ENCODE assay signal across 22 mouse cellular contexts in the genomic region with DNA sequence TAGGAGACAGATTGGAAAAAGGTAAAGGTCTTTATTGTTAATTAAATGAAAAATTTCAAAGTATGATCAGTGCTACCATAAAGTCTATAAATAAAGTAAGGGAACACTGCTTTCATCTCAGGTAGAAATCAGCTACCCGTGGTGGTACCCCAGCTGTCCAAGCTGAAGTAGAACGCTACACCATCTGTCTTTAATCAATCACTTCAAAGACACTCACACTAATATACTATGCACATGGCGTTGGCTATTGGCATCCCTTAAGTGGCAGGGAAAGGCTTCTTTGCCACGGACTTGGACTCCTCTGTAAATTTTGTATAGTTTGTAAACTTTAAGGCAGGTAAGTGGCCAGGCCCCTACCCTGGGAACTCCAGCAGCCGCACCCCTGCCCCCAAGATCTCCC. TPM values are rescaled to one million over a fixed set of nuclear protein-coding genes. Genes with fewer than 3 reads are reported as not detected.
"Had no signal": no experiment of that assay in that cellular context is flagged by ENCODE, and none has a peak within 500 bp of the region (broad histone marks: within the 10 kb centered on the region; RNA-seq: fewer than 3 reads in every experiment).

No protein-coding gene starts in this region.

- H3K27me3 ChIP-seq: liver, embryonic 13.5 days; midbrain, embryonic 13.5 days; neural tube, embryonic 13.5 days had no signal

- H3K27ac ChIP-seq: kidney, postnatal 0 days; liver, embryonic 13.5 days; macrophage; midbrain, embryonic 10.5 days; midbrain, embryonic 13.5 days; neural tube, embryonic 13.5 days had no signal

- H3K4me1 ChIP-seq: liver, embryonic 13.5 days; midbrain, embryonic 10.5 days; midbrain, embryonic 13.5 days; neural tube, embryonic 13.5 days had no signal

- H3K36me3 ChIP-seq: liver, embryonic 13.5 days; midbrain, embryonic 10.5 days; midbrain, embryonic 13.5 days; neural tube, embryonic 13.5 days had no signal

- DNase-seq: kidney, adult 2 months; kidney, postnatal 36 days; liver, embryonic 13.5 days; lung, embryonic 14.5 days; thymus, adult 18-20 months; thymus, postnatal 36 days had no signal

- ATAC-seq: lung, postnatal 0 days; midbrain, embryonic 13.5 days; midbrain, embryonic 16.5 days had no signal

- H3K4me3 ChIP-seq: liver, embryonic 13.5 days; midbrain, embryonic 10.5 days; midbrain, embryonic 13.5 days; myocyte; neural tube, embryonic 13.5 days had no signal

- H3K9ac ChIP-seq: liver, embryonic 13.5 days; lung, embryonic 14.5 days; midbrain, embryonic 13.5 days; neural tube, embryonic 13.5 days had no signal

- H3K9me3 ChIP-seq: liver, embryonic 13.5 days; midbrain, embryonic 10.5 days; midbrain, embryonic 13.5 days; neural tube, embryonic 13.5 days had no signal

- H3K4me2 ChIP-seq: liver, embryonic 13.5 days; lung, embryonic 14.5 days; midbrain, embryonic 13.5 days; neural tube, embryonic 13.5 days had no signal

RNA-seq across cellular contexts. Expression of a gene that starts 17.0 kb away (rescaled TPM):
- polyA plus RNA-seq: kidney, adult 2 months; kidney, embryonic 14.5 days; kidney, postnatal 0 days; limb, embryonic 14.5 days; liver, adult 2 months; liver, embryonic 13.5 days; liver, embryonic 16.5 days; lung, embryonic 14.5 days; lung, postnatal 0 days; macrophage; midbrain, embryonic 10.5 days; midbrain, embryonic 13.5 days; midbrain, embryonic 16.5 days; myocyte; neural tube, embryonic 13.5 days; small intestine, adult 2 months; spleen, adult 2 months; stomach, embryonic 16.5 days; urinary bladder, adult 2 months had no signal

RNA-seq across cellular contexts. Expression of a gene that starts 30.0 kb away (rescaled TPM):
- polyA plus RNA-seq: kidney, adult 2 months; kidney, embryonic 14.5 days; kidney, postnatal 0 days; limb, embryonic 14.5 days; liver, adult 2 months; liver, embryonic 13.5 days; liver, embryonic 16.5 days; lung, embryonic 14.5 days; lung, postnatal 0 days; macrophage; midbrain, embryonic 10.5 days; midbrain, embryonic 13.5 days; midbrain, embryonic 16.5 days; myocyte; neural tube, embryonic 13.5 days; small intestine, adult 2 months; spleen, adult 2 months; stomach, embryonic 16.5 days; urinary bladder, adult 2 months had no signal
